Mouse (Mus musculus): Measurements from ENCODE around the gene Pusl1.

The Pusl1 gene

DNA sequence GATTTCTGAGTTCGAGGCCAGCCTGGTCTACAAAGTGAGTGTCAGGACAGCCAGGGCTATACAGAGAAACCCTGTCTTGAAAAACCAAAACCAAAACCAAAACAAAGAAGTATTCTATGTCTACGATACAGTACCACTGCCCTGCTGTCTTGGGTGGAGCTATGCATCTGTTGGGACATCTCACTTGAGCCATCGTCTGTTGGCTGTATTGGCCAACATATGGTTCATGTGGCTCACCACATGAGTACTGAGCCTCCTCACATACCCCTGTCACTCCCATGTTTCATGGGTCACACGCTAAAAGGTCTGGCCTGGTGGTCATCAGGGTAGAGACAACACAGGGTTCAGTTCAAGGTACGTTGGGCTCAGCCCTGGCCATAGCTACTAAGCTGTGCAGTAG, 5.3 kb downstream of the Pusl1 start:
- no peak for DNase-seq (ENCODE audit: low spot score)

DNA sequence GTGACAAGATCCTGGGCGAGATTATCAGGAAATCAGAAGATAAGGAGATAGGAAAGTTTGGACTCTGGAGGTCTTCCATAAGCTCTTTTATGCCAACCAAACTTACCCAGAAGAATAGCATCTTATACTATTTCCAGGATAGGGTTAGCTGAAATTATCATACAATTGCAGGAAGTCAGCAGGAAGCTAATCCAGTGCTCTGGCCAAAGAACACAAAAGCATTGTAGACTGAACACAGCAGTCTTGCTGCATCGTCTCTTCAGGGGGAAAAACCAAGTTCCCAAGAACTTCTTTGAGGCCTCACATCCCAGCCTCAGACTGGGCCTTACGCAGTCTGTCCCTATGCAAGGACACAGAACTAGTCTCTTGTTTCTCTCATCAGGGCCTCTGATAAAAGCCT, 8.0 kb downstream of the Pusl1 start:
- no peak for DNase-seq (ENCODE audit: low spot score)

DNA sequence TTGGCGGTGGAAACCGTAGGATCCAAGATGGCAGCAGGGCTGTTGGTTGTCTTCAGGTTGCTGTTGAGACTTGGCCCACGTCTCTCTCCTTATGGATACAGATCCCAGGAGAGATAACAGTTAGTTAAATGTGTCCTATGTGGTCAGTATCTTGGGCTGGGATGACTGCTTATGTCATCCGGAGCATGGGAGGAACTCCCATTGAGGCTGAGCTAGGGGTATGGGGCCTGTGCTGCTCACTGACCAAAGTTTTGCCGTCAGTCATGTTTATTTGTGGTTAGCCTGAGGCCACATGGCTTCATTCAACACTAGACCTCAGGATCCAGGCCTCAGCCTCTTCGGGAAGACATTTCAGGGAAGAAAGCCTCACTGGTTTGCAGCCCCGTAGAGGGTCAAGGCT, 20.2 kb downstream of the Pusl1 start:
- no peak for DNase-seq (ENCODE audit: low spot score)

DNA sequence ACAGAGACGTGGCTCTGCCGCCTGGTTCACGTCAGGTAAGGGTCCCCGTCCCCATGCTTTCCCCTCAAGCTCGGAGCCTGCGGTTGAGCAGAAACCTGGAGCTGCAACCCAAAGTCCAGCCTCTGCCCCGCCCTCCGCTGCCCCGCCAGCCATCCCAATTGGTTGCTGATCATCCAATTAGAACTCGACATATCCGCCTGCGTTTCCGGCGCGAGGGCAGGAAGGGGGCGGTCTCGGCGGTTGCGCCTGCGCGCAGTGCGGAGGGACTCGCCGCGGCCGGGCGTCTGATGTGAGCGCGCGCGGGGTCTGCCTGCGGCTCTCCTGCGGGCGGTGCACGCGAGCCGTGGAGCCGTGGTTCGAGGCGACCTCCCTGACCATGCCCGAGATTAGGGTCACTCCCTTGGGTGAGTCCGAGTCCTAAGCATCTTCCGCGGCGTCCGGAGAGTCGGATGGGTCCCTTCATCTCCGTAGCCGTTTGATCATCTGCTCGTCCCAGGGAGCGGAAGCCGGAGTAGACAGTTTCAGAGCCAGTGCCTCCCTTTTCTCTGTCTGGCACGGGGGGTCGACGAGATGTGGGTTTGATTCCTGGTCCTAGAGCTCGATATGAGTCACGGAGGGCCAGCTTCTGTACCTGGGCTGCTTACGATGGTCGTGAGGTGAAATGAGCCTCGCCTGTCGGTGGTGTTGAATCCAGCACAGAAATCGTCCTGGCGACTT, 22.1 kb downstream of the Pusl1 start, which contains the start of the genes Cptp and Ints11:
Gene Cptp (minus strand): TSS at position 124 of the 717 bp plus-strand sequence.
Gene Ints11 (plus strand): TSS at position 230 of the 717 bp plus-strand sequence.
- peak; percentile 96 for DNase-seq (ENCODE audit: low spot score)

DNA sequence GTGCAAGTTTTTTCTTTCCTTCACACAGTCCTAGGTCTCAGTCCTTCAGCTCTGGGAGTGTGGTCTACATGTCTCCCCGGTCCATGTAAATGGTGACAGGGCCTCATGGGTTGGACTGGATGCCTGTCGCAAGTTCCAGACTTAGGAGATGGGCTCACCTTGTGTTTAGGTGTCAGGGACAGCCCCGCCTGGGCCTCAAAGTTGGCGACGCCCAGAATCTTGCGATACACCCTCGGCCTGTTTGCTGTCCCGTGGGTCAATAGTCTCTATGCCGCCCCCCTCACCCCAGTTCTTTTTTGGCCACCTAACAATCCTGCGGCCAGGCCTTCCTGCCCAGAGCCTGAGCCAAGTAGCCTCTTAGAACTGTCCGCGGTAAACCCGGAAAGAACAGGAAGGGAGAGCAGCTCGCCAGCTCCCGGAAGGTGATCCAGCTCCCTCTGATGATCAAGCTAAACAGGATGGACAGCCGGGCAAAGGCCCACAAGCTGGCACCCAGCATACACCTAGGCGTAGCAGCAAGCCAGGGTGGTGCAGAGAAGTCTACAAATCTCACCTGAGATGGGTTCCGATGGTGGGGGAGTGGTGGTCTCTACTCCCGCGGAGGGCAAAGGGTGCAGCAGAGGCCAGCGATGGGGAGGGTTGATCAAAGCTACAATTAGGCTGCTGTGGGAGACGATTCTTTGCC, 22.8 kb downstream of the Pusl1 start:
- DNase-seq (ENCODE audit: low spot score), result no peak

DNA sequence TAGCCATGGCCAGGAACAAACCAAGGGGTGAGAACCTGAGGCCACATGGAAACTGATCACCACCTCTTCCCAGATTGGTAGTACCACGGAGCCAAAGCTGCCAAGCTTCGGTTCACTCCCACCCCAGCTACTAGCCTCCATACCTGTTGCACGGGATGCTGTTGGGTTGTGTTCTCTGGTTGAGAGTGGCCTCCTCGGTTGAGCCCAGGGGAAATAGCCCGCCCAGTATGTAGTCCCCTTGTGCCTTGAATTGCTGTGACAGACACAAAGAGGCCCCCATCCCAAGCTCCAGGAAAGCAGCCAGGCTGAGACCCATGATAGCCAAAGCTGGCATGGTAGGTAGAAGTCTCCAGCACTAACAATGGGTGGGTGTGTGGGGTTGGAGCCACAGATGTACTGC, 28.6 kb downstream of the Pusl1 start, which contains the start of gene Tas1r3:
Gene Tas1r3 (minus strand): TSS at position 362 of the 400 bp plus-strand sequence.
- DNase-seq (ENCODE audit: low spot score), result no peak

DNA sequence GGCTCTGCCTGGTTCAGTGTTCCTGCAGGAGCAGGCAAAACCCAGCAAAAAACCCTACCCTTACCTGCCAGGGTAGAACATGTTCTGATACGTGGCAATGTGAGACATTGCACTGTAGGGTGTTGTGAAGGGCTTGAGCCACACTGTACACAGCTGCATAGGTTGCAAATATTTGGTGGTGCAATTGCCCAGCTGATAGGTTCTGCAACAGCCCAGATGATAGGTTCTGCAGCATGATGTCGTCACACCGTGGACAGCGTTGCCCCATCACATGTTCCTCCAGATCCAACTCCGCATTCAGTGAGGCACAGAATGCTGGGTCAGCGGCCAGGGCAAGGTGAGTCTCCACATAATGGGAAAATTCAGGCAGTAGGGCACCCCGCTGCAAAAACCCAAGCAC, 29.8 kb downstream of the Pusl1 start:
- no peak for DNase-seq (ENCODE audit: low spot score)

DNA sequence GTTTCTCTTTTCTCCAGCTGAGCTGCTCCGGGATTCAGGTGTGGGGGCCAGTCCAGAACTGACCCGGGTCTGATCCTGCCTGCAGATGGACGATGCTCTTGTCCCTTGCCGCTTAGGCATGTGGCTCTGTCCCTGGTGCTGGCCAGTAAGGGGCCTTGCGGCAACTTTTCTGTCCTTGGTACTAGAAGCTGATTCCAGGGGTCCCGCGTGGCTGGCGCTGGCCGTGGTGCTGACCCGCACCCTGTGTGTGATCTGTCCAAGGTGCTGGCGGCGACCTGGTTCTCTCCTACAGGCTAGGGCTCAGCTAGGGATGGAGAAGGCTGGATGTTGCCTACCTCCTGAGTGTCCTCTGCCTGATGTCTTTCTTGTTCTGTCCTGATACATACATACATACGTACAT, 32.3 kb downstream of the Pusl1 start:
- DNase-seq (ENCODE audit: low spot score), result peak; percentile 71

DNA sequence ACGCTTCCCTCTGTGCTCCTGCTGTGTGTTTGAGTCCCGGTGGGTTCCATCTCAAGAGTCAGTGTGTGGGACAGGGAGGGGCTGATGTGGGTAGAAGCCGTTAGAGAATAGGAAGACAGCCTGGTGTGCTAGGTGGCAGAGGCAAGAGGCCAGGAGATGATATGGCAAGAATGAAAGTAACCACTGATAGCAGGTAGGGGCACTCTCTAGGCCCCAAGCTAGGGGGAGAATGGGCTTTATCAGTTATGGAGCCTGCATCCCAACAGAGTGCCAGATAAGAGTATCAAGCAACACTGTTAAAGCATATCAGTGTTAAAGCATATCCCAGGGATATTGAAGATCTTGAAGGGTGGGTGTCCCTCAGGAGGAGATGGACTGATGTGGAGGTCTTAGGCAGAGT, 34.7 kb downstream of the Pusl1 start:
- no peak for DNase-seq (ENCODE audit: low spot score)

DNA sequence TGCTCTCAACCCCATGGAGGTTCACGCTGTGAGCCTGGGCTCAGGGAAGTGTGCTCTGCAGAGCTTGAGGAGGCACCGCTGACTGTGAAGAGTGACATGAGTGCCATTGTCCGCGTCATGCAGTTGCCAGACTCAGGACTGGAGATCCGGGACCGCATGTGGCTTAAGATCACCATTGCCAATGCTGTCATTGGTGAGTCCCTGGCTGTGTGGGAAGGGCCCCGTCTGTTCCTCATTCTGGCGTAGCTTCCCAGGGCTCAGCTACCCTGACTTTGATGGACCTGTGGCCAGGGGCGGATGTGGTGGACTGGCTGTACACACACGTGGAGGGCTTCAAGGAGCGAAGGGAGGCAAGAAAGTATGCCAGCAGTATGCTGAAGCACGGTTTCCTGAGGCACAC, 35.5 kb downstream of the Pusl1 start:
- DNase-seq (ENCODE audit: low spot score), result no peak

DNA sequence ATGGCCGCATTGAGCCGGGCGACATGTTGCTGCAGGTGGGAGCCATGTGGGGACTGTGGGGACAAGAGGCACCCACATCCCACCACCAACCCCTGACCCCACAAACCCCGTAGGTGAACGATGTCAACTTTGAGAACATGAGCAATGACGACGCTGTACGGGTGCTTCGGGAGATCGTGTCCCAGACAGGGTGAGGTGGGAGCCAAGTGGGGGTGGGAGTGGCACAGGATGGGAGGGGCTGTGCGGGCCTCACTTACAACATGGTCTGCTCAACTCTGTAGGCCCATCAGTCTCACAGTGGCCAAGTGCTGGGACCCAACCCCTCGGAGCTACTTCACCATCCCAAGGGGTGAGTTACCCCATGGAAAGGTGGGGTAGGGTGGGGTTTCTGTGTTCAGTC, 36.6 kb downstream of the Pusl1 start:
- DNase-seq (ENCODE audit: low spot score), result no peak

DNA sequence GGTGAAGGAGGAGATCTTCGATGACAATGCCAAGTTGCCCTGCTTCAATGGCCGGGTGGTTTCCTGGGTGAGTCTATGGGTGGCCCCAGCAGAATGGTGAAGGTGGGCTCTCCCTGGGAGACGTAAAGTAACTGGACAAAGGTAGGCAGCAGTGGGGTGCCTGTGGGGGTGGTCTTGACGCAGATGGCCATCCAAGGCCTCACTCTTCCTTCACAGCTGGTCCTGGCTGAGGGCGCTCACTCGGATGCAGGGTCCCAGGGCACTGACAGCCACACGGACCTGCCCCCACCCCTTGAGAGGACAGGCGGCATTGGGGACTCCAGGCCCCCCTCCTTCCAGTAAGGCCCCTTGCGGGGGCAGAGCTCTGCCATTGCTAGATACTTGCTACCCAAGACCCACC, 38.2 kb downstream of the Pusl1 start:
- DNase-seq (ENCODE audit: low spot score), result no peak

DNA sequence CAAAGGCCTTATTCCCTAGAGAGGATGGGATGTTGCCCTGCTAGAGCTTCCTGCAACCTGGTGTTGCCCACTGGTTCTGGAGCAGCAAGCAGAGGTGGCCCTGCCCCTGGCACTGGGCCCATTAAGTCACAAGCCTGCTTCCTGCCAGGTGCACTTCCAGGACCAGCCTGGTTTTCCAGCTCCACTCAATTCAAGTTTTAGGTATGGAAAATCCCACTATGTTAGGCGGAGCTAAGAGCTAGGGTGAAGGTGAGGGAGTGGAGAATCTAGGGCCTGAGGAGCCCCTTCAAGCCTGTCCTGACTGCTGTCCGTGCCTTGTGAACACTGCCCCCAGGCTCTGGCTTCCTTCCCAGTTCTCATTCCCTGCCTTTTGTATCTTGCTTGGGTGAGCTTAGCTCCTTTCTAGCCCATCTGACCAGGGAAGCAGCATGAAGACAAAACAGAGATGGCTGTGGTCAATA, 39.6 kb downstream of the Pusl1 start:
- no peak for DNase-seq (ENCODE audit: low spot score)

DNA sequence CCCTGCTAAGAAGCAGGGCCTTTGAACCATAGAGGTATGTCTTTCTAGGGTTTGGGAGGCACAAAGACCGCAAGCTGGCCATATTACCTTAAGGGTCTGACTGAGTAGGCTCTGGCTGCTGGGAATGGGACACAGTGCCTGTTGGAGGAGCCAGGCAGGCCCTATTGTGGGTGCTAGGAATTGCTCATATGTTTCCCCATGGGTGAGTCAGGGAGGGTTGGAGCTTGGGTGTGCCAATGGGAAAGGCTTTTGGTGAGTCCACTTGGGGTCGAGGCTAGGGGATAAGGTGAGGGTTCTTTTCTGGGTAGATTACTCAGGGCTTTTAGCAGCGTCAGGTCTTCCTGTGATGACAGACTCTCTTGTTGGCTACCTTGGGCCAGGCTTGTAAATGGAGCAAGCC, 40.2 kb downstream of the Pusl1 start:
- no peak for DNase-seq (ENCODE audit: low spot score)

DNA sequence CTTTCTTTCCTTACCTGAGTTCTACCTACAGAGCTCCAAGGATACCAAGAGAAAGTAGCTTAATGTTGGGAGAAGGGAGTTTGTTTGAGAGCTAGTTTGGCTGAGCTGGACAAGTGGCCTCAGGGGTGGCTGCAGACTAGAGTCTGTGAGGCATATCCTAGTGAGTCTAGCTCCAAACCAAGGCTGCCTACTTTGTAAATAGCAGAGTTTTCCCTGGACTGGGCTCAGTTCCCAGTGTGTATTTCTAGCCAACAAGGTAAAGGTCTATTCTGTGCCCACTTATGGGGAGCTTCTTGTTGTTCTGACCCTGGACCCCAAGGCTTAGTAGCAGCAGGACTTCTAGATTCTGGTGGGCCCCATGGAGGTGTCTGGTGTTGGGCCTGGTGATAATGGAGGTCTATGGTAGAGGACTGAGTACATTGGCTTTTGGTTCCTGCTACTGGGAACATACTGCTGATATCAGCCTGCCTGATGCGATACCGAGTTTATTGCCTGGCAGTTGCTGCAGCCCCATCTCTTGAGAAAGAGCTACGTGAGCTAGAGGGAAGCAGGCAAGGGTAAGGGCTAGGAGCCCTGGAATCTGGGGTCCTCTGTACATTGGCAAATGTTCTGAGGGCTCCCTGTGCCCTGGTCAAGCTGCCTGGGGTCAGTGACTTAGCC, 41.7 kb downstream of the Pusl1 start:
- DNase-seq (ENCODE audit: low spot score), result no peak

DNA sequence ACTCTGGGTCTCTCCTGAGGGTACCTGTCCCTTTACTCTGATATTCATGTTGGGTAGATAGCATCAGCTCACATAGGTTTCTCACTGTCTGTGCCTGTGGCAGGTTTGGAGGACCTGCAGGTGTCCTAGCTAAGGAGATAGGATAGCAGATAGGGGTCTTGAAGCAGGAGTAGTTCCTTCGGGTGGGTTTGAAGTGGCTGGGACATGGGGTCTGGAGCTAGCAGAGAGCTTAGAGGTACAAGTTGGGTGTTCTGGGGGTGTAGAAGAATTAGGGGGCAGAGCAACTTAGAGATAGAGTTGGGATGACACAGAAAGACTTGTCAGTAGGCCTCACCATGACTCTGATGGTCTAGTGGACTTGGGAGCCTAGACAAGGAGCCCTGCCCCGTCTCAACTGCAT, 42.2 kb downstream of the Pusl1 start:
- DNase-seq (ENCODE audit: low spot score), result no peak

DNA sequence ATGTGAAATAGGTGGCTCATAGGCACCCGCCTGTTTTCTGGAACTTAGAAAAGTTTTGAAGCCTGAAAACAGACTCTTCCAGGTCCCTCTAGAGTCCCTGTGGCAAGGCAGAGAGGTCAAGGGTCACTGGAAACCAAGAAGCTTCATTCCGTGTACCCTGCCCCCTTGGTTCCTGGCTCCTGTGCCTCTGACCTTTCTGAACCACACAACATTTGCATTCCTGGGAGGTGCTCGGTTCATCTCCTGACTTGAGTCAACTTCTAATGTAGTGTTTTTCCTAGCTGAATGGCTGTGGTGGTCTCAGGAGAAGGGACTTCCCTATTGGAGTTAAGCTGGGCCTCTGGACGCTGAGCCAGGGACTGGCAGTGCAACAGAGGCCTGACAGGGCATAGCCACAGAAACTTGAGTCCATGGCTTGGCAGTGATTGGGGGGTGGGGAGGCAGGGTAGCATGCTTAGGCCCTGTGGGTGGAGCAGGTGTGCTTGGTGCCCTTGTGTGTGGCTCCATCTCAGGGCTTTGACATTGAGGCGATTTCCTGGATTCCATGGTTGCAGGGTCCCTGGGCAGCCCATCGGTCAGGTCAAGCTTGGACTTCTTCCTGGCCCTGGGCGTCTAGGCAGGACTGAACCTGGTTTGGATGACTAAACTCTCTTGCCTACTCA, 43.0 kb downstream of the Pusl1 start:
- DNase-seq (ENCODE audit: low spot score), result no peak

DNA sequence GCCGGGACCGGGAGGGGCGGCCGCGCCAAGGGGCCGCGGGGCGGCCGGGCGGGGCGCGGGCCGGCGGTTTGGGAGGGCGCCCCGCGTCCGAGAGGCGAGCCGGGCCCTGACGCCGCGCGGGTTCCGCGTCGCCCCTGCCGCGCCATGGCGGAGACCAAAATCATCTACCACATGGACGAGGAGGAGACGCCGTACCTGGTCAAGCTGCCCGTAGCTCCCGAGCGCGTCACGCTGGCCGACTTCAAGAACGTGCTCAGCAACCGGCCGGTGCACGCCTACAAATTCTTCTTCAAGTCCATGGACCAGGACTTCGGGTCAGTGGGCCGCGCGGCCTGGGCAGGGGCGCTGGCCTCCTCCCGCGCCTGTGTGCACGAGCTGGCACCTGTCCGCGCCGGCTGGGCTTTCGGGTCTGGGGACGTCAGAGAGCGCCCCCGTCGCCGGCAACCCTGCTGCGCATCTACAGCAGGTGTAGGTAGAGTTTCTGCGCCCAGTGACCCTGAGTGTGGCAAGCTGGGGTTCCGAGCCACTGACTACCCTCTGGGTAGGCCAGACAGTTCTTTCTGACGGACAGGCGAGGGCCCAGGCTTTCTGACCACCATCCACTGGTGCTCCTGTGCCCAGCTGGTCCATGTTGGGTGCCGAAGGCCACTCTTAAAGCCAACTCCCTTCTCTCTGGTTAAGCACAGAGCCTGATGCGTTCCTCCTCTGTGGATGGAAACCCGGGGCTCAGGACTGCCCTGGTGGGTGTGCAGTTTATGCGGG, 43.8 kb downstream of the Pusl1 start:
- peak; percentile 63 for DNase-seq (ENCODE audit: low spot score)

DNA sequence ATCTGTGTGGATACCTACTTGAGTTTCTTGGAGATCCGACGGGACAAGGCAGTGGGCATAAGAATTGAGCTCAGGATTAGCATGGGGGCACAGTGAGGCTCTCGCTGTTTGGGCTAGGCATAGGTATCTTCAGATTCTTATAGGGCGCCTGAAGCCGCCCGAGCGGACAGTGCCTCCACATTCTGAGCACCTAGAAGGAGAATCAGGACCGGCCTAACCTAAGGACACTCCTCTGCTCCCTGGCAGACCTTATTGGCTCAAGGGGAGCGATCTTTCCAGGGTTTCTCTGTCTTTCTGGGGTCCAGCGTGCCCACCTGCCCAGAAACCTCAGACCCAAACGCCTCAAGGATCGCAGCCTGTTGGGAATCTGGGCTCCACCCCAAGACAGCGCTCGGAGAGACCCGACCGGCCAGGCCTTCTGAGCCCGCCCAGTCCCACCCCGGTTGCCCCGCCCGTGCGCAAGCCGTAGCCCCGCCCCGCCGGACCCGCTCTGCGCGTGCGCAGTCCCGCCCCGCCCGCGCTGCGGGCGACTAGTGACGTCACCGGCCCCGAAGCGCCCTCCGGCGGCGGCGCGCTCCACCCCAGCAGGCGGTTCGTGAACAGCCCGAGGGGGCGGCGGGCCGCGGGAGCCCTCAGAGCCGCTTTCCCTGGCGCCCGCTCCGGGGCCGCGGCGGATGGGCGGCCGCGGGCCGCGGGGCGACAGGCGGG, 44.6 kb downstream of the Pusl1 start, which contains the start of gene Dvl1:
Gene Dvl1 (plus strand): TSS at position 532 of the 708 bp plus-strand sequence.
- peak; percentile 92 for DNase-seq (ENCODE audit: low spot score)

DNA sequence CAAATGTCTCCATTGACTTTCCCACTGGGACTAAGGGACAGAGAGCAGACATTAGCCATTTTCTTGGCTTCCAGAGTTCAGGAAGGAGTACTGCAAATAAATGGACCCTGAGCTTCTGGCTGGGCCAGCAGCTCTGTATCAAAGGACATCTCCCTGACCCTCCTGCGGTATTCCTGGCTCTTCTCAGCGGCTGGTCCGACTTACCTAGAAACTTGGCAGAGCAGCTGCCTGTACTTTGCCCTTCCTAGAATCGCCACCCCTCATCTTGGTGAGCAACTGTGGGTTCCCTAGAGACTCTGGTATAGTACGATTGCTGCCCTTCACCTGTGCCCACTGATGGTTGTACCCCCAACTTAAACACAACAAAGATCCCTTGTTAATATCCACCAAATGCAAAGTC, 48.4 kb downstream of the Pusl1 start:
- no peak for DNase-seq (ENCODE audit: low spot score)
